Mouse (Mus musculus): ENCODE measurements around the gene Ppp1r16b. TPM values are rescaled to one million over a fixed set of nuclear protein-coding genes. Genes with fewer than 3 reads are reported as not detected.
A peak's percentile ranks its signal among the peaks of the same experiment; 100 is the strongest.

Ppp1r16b gene
- total RNA-seq (2021), result 10 to 100 TPM; 11.3 to 13.4 TPM

DNA sequence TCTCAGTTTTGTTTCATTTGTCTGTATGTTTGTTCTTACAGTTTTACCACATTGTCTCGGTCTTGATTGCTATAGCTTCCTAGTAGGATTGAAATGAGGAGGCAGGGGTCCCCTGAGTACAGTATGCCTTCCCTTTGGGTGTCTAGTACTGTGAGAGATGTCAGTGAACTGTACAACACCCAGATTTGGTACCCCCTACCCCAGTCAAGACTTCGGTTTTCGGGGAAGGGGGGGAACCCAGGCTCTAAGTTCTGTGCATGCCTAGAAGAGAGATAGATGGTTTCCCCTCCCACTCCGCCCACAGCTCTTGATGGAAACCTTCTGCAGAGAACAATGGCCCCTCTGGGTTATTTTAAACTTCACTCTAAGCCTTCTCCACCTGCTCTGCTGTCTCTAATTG lies at the start of gene Ppp1r16b:
Gene Ppp1r16b (plus strand): TSS at position 301 of the 400 bp plus-strand sequence.
- intact Hi-C loops (cut with DNase I), result loop anchor here (5.0 kb wide), 1 partner anchor 37 kb away; no protein-coding TSS in a partner anchor
- no peak for DNase-seq

DNA sequence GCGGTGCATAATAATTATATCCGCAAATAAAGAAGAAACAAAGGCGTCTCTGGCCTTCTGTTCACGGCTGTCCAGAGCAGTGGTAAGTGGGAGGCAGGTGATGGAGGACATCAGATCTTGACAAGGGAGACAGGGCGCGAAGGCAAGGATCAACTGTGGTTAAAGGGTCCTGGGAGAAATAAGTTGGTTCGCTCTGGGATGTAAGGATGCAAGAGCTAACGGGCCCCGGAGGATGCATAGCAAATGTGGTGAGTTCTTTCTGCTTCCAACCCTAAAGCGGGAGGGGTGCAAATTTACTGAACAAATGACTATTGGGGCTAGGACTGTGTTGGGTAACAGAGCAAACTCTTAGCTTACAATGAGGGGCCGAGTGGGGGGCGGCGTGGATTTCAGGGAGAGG lies 49.5 kb upstream of the Ppp1r16b start:
- no peak for DNase-seq
- intact Hi-C loops (cut with DNase I), result no loop called here

DNA sequence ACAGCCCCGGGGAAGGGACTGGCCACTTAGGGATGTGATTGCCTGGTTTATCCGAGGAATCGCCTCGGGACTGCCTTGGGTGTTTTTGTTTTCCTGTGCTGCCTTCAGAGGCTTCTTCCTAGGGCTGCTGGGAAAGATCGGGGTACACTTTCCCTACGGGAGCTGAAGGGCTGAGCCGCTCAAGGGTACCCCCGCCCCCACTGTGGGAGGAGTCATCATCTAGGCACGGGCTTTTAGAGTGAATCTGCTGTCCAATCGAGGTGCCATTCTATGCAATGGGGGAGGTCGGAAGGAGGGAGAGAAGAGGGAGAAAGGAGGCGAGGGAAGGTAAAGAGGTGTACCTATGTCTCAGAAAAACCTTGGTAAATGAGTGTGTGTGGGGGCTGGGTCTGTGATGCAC lies 48.9 kb upstream of the Ppp1r16b start:
- DNase-seq, result no peak
- intact Hi-C loops (cut with DNase I), result no loop called here

DNA sequence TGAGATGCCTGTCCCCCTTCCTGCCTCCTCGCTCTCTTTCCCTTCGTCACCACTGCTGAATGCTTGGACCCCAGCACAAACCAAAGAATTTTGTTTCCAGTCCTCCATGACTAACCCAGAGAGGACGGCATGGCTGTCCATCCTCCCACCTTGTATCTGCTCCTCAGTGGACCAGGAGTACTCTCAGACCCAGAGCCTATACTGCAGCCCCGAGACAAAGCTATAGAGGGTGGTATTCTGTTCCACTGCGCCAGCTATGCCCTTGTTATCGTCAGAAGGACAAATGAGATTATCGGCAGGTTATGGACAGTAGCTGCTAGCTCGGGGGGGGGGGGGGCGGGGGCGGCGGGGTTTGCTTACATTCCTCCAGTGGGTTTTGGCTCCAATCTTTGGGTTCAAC lies 48.4 kb upstream of the Ppp1r16b start:
- DNase-seq, result no peak
- intact Hi-C loops (cut with DNase I), result no loop called here

DNA sequence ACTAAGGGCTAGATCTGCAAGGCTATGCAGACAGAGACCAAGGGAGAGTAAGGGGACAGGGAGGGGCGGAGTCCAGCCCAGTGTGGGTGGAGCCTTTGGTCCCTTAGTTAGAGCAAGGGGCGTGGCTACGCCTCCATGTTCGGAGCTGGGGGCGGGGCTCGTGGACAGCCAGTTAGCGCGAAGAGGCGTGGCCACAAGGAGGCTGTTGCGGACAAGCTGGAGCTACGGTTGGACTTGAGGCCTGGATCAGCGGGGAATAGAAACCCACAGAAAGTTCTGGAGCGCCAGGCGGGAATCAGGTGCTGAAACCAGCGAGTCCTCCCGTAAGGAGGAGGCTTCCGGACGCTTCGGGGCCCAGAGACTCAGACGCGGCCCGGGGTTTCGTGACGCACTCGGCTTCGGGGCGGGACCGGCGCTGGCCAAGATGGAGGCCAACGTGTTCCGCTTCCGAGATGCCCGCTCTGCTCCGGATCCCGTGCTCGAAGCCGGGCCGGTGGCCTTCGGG lies 40.4 kb upstream of the Ppp1r16b start, which contains the start of gene Actr5:
Gene Actr5 (plus strand): TSS at position 171 of the 505 bp plus-strand sequence.
- peak; percentile 89 to 93 for DNase-seq
- intact Hi-C loops (cut with DNase I), result loop anchor here (10.0 kb wide), 1 partner anchor 210 kb away; no protein-coding TSS in a partner anchor

DNA sequence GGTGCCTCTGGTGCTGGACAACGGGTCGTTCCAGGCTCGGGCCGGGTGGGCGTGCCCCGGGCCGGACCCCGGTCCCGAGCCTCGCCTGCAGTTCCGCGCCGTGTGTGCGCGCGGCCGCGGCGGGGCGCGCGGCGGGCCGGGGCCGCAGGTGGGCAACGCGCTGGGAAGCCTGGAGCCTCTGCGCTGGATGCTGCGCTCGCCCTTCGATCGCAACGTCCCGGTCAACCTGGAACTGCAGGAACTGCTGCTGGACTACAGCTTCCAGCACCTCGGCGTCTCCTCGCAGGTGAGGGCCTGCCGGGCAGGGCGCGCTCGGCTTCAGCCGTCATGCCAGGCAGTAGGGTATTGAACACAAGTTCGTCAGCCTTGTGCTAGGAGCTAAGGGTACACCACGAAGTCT lies 40.0 kb upstream of the Ppp1r16b start:
- DNase-seq, result no peak
- intact Hi-C loops (cut with DNase I), result loop anchor here (10.0 kb wide), 1 partner anchor 210 kb away; no protein-coding TSS in a partner anchor

DNA sequence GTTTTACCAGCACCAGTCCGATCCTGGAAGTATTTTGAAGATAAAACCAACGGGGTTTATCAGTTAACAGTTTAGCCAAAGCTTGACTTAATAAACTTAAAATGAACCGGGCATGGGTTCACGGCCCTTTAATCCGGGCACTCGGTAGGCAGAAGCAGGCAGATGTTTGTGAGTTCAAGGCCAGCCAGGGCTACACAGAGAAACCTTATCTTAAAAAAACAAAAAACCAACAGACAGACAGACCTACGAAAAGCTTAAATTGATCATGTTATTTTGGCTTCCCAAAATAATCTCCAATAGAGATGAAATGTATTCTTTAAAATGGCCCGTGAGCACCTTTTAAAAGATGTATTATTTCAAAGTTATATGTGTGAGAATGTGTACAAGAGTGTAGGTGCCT lies 39.5 kb upstream of the Ppp1r16b start:
- intact Hi-C loops (cut with DNase I), result loop anchor here (10.0 kb wide), 1 partner anchor 211 kb away; no protein-coding TSS in a partner anchor
- DNase-seq, result no peak

DNA sequence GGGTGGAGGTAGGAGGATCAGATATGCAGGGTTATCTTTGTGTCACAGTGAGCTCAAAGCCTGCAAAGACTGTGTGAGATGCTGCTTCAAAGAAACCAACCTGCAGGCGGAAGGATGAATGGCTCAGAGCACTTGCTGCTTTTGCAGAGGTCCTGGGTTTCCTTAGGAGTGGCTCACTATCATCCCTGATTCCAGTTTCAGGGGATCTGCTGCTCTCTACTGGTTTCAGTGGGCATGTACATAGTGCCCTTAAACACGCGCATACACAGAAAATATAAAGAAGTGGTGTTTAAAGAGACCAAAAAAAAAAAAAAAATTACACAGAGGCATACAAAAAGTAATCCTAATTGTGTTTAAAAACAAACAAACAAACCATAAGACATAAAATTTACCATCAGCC lies 36.3 kb upstream of the Ppp1r16b start:
- intact Hi-C loops (cut with DNase I), result loop anchor here (1.0 to 10.0 kb wide), 3 partner anchors 79 to 214 kb away; no protein-coding TSS in a partner anchor
- no peak for DNase-seq

DNA sequence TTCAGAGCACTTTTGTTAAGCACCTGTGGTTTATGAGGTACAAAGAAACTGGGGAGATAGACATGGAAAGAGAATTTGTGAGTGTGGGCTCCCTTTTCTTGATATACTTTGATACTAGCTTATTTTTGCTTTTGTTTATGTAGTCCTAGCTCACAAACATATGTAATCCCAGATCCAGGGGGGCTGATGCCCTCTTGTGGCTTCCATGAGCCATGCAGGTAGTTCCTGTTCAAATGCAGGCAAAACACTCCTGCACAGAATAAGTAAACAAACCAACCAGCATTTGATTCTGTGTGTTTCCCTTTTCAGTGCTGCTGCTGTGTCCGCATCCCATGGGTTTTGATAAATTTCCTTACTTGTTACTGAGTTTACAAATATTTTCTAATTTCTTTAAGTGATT lies 35.8 kb upstream of the Ppp1r16b start:
- DNase-seq, result no peak
- intact Hi-C loops (cut with DNase I), result loop anchor here (1.0 to 10.0 kb wide), 3 partner anchors 79 to 215 kb away; no protein-coding TSS in a partner anchor

DNA sequence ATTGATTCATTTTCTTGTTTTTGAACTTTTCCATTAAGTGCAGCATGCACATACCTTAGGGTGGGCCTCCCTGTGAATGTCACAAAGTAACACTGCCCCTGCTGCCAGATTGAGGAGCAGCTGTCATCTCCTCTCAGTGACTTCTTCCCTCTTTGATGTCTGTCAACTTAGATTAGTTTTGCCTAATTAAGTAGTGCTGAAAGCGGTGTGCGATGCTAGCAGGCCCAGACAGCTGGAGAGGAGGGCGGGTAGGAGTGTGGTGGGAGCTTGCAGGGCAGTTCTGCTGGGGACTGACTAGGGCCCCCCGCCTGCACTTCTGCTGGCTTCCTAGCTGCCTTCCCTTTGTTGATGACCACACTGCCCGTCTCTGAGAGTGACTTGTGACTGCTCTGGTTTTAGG lies 33.3 kb upstream of the Ppp1r16b start:
- DNase-seq, result no peak
- intact Hi-C loops (cut with DNase I), result no loop called here

DNA sequence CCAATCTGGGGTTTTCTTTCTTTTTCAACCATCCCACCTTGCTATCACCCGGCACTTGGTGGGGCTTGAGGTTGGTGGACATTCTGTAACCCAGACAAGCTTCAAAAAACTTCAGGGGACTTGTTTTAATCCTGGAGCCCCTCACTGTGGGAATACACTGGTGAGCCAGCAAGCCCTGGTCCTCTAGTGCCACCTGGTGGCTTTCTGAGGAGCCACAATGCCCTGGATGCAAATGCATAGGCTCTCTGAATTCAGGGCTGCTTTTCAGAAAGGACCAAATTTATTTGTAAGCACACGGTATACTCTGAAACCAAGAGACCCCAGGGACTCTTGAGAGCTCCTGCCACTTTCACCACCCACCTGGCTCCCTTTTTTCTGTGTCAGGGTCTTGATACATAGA lies 23.3 kb upstream of the Ppp1r16b start:
- intact Hi-C loops (cut with DNase I), result loop anchor here (1.0 to 5.0 kb wide), 2 partner anchors 92 to 220 kb away; no protein-coding TSS in a partner anchor
- peak; percentile 66 to 74 for DNase-seq

DNA sequence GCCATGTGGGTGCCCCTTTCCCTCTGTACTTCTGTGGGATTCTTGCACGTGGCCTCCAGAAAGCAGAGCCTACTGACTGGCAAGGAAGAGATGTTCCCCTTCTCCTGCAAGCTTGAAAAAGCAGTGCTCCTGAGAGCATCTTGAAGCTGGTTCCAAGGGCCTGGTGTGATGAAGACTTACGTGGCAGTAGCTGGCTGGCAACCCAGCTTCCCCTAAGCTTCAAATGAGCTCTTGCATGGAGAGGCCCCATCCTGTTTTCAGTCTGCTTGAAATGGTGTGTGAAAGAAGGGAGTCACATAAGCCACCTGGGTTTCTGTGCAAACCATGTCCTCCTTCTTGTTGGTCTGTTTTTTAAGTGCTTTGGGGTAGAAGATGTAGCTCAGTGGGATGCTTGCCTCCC lies 22.6 kb upstream of the Ppp1r16b start:
- DNase-seq, result no peak
- intact Hi-C loops (cut with DNase I), result loop anchor here (1.0 to 5.0 kb wide), 2 partner anchors 92 to 220 kb away; no protein-coding TSS in a partner anchor

DNA sequence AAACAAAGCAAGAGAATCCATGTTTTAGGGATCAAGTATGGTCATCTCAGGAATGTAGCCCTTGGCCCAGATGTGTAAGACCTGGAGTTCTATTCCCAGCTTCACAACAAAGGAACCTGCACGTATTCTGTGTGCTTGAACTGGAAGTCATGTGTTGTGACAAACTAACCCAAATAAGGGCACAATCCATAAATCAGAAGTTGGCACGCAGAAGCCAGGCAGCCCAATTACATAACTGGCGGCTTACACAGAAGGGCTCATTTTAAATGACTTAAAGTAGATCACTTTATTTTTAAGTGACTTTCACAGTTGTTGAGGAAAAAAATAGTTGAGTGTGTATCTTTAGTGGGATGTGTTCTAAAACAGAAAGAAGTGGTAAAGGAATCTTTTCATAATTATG lies 21.4 kb upstream of the Ppp1r16b start:
- intact Hi-C loops (cut with DNase I), result loop anchor here (5.0 kb wide), 1 partner anchor 219 kb away; no protein-coding TSS in a partner anchor
- no peak for DNase-seq

DNA sequence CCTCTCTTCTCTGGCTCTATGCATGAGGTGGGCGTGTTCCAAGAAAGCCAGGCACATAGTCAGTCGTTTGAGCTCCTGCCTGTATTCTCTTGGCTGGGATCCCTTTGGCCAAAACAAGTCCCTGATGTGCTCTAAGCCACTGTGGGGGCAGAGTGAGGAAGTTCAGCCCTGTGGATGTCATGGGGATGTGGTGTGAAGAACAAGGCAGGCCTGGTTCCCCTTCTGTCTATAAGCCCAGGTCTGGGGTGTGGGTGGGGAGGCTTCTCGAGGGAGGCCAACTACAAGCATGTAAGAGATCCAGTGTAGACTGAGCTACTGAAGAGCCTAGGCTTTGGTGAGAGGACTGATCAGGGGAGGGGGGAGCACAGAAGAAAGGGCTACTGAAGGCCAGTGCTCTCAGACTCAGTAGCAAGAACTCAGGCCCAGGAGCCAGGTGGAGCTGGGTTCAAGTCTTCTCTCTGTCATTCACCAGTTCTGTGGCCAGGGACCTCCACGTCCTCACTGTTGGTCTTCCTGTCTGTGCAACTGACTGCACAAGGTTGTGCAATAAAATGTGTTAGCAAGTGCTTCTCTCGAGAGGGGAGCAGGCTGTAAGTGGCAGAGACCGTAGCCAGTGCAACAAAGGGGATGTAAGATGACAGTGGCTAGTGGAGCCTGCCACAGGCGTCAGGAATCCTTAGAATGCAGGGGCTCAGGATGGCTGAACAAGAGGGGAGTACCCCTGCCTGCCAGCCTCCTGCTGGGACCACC lies 13.9 kb upstream of the Ppp1r16b start:
- DNase-seq, result no peak
- intact Hi-C loops (cut with DNase I), result no loop called here

DNA sequence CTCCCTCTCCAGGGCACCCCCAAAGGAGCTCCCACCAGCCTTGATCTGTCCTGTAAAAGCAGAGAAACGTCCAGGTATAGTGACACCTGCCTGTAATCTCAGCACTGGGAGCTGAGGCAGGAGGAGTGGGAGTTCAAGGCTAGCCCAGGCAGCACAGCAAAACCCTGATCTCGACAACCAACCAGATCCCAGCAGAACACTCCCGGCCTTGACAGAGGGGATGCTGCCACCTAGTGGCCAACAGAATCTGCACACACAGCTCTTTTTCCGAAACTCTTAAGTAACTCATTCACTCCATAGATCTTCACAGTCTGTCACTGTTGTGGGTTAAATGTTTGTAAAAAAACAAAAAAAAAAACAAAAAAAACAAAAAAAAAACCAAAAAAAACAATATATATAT lies 12.2 kb upstream of the Ppp1r16b start:
- intact Hi-C loops (cut with DNase I), result loop anchor here (1.0 kb wide), 2 partner anchors 92 to 102 kb away; no protein-coding TSS in a partner anchor
- peak; percentile 76 to 84 for DNase-seq

DNA sequence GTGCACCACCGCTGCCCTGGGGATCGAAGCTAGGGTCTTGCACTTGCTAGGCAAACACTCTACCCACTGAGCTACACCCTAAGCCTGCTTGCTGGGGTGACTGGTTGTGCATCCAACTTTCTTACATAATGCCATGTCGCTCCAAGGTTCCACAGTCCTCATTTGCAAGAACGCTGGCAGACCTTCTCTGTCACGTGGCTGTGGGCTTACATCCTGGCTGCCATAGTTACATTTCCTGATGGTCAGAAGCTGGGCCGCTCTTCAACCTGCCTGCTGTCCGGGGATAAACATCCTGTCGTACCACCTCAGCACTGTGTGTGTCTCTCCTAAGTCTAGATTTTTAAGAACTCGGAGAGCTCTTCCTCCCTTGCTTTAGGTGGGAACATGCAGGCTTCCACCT lies 10.5 kb upstream of the Ppp1r16b start:
- intact Hi-C loops (cut with DNase I), result no loop called here
- peak; percentile 30 to 39 for DNase-seq

DNA sequence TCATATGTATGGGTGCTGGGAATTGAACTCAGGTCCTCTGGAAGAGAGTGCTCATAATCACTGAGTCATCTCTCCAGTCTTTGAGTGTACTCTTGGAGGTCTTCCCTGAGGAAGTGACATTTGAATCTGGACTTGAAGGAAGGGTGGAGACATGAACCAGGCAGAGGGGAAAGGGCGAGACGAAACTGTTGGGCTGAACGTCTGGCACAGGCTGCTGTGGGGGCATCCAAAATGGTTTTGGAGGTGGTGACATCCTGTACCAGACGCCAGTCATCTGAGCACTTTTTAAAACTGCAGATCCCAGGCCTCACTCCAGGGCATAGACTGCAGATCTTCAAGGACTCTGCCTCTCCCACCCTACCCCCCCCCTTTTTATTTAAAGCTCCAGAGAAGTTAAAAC lies 9.4 kb upstream of the Ppp1r16b start:
- intact Hi-C loops (cut with DNase I), result no loop called here
- no peak for DNase-seq

DNA sequence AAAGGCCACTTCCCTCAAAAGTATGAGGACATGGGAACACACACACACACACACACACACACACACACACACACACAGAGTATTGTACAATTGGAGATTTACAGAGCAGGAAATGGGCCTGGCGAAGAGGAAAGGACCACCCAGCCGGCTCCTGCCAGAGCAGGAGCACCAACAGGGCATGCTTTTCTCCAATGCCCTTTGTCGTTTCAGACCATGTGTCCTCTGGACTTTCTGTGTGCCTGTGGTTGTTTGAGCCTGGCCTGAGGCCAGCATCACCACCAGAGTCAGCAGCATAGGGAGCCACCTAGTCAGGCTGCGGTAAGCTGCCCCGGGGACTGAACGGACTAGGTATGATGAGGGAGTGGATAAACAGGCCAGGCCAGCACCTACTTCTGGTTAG lies 6.4 kb upstream of the Ppp1r16b start:
- peak in 1 of 2 experiments; percentile 32 for DNase-seq
- intact Hi-C loops (cut with DNase I), result no loop called here

DNA sequence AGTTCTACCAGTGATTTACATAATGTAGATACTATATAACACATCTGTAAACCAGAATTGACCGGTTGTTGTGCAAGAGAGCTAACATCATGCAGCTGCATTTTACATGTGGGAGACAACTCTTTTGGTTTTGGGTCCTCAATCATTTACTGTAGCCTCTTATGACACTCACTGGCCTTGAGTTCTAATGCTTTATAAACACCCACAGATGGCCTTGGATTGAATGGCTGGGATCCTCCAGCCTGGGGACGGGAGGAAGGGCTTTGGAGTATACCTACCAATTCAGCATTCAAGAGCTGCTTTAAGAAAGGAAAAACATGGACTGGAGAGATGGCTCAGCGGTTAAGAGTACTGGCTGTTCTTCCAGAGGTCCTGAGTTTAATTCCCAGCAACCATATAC lies 5.9 kb upstream of the Ppp1r16b start:
- no peak for DNase-seq
- intact Hi-C loops (cut with DNase I), result no loop called here

DNA sequence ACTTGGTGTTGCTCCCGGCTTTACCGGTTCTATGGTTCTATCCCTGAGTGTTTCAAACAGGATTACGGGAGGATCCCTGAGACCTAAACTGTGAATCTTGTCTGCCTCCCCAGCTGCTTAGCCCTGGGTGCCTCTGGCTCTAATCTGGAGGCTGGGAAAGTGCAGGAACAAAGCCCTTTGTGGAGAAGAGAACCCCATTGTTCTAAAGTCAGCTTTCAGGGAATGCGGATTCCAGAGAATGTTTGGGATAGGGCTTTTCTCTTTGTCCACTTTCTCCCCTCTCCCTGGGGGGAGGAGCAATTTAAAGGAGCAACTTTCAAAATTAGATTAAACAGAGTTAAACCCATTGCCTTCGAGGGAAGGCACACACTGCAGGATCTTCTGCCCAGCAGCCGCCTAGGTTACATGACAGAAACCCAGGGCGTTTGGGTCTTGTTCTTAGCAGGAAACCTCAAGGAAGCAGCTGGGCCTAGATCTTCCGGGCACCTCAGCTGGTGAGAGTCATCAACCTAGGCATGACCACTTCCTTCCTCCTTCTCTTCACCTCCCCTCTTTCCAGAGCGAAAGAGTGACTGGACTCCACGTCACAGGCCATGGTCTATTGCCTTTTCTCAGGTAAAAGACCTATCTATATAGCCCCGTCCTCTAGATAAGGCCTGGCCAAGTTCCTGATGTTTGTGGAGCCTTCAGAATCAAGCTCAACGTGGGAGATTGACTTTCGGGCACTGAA lies 1.0 kb downstream of the Ppp1r16b start:
- intact Hi-C loops (cut with DNase I), result loop anchor here (5.0 kb wide), 1 partner anchor 36 kb away; no protein-coding TSS in a partner anchor
- DNase-seq, result no peak

Data from heart, postnatal 36 days (tissue).